Mouse (Mus musculus): Measurements from ENCODE around the gene Tubal3. TPM values are rescaled to one million over a fixed set of nuclear protein-coding genes. Genes with fewer than 3 reads are reported as not detected.

The Tubal3 gene
- total RNA-seq, 2 experiments from 2014 or later, result not detected

GRCm38 (mm10) chr13:3913504-3913903 is 4.6 kb upstream of the Tubal3 start:
- no peak for DNase-seq (ENCODE audit: low spot score in 2 of 2)

- no peak for DNase-seq (ENCODE audit: low spot score in 2 of 2)
Observed at GRCm38 (mm10) chr13:3924483-3924882, 6.4 kb downstream of the Tubal3 start.

- no peak for DNase-seq (ENCODE audit: low spot score in 2 of 2)
Observed at GRCm38 (mm10) chr13:3925632-3926031, 7.6 kb downstream of the Tubal3 start.

- no peak for DNase-seq (ENCODE audit: low spot score in 2 of 2)
Observed at GRCm38 (mm10) chr13:3926046-3926445, 8.0 kb downstream of the Tubal3 start.

- no peak for DNase-seq (ENCODE audit: low spot score in 2 of 2)
Observed at GRCm38 (mm10) chr13:3944699-3945098, 26.6 kb downstream of the Tubal3 start.

- no peak for DNase-seq (ENCODE audit: low spot score in 2 of 2)
Observed at GRCm38 (mm10) chr13:3945249-3945648, 27.2 kb downstream of the Tubal3 start, which contains the start of gene Ucn3. TSS of gene Ucn3 (minus strand) at chr13:3945349.

DNA sequence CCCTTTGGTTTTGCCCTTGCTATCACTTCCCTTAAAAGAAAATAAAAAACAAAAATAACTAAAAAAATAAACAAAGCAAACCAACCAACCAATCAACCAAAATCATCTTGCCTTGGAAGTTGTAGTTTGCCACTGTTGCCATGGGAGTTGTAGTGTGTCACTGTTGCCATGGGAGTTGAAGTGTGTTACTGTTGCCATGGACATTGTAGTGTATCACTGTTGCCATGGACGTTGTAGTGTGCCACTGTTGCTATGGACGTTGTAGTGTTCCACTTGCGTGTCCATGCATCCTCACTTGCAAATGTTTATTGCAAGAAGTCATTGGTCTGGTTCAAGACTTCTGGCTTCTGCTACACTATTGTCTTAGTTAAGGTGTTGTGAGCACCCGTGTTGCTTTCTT is 29.2 kb downstream of the Tubal3 start:
- DNase-seq (ENCODE audit: low spot score in 2 of 2), result no peak

DNA sequence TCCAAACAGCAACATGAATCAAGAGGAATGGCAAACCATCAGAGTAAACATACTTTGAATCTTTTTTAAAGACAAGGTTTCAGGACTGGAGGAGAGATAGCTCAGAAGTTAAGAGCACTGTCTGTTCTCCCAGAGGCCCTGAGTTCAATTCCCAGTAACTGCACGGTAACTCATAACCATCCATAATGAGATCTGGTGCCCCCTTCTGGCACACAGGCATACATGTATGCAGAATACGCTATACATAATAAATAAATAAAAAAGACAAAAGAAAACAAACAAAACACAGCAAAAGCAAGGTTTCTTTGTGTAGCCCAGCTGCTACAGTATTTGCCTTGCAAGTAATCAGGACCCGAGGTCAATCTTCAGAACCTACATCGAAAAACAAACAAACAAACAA is 31.4 kb downstream of the Tubal3 start:
- no peak for DNase-seq (ENCODE audit: low spot score in 2 of 2)

- no peak for DNase-seq (ENCODE audit: low spot score in 2 of 2)
Observed at GRCm38 (mm10) chr13:3951198-3951914, 33.3 kb downstream of the Tubal3 start.

GRCm38 (mm10) chr13:3968849-3969248 is 50.8 kb downstream of the Tubal3 start:
- no peak for DNase-seq (ENCODE audit: low spot score in 2 of 2)

Small RNAs within 50 kb of the gene (microRNA-seq; reads per million reads assigned to microRNA genes)
- 0 reads per million in 2 experiments for gene Gm22460 (ENCODE audit: borderline number of aligned reads in 2 of 2)

Other genes starting within 250 kb of the Tubal3 start
- gene Calml3, start 114.0 kb upstream of the Tubal3 start, total RNA-seq (2021), result under 1 TPM in 1 of 2 experiments, not detected in 1; 0.86 TPM
- gene Calm4, start 80.5 kb upstream of the Tubal3 start, total RNA-seq (2021), result not detected
- not detected for gene Calm5, start 64.1 kb upstream of the Tubal3 start, total RNA-seq (2021)
- gene Net1, start 54 bp upstream of the Tubal3 start, total RNA-seq (2021), result 100 to 1,000 TPM; 130 to 236 TPM
- not detected for gene Ucn3, start 27.1 kb downstream of the Tubal3 start, total RNA-seq (2021)
- gene Akr1c14, start 130.7 kb downstream of the Tubal3 start, total RNA-seq (2021), result 1 to 10 TPM; 1.9 to 2.4 TPM
- gene Akr1c18, start 232.4 kb downstream of the Tubal3 start, total RNA-seq (2021), result 1,000 to 10,000 TPM in 1 of 2 experiments, under 1 TPM in 1; 0.74 to 3,425 TPM